Mouse (Mus musculus) v-Abl transformed pro-B cells (cell line): ENCODE measurements around the gene Fam186b.

Source experiments
- in situ Hi-C, 2 experiments: fragments of 400-800 bp; cut with MboI; formaldehyde crosslinking; loops; one replicate each; pipeline ENCODE4 v1.15.1; 2025; ENCODE audit not compliant: unreplicated experiment in 2 of 2

Gene Fam186b

DNA sequence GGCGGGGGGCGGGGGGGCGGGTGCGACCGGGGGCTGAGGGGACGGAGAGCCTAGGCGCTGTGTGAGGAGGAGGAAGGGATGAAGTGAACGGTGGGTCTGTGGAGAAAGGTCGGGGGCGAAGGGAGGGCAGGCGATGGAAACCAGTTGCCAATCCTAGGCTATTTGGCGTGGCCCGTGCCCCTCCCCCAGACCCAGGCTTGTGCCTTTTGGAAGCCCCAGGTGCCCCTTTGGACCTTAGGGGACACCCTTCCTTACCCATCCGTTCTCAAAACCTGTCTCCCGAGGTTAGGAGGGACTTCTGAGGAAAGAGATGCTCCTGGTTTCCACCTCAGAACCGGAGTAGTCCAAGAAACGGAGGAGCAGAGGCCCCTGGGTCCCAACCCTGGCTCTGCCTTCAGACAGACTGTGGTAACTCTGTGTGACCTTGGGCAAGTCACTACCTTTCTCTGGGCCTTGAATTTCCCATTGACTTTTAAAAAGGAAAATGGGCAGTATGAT lies at the start of gene Fam186b:
Gene Fam186b, minus strand, starts transcription at position 405 of the 498 bp plus-strand sequence.
- in situ Hi-C loops: no loop called here

DNA sequence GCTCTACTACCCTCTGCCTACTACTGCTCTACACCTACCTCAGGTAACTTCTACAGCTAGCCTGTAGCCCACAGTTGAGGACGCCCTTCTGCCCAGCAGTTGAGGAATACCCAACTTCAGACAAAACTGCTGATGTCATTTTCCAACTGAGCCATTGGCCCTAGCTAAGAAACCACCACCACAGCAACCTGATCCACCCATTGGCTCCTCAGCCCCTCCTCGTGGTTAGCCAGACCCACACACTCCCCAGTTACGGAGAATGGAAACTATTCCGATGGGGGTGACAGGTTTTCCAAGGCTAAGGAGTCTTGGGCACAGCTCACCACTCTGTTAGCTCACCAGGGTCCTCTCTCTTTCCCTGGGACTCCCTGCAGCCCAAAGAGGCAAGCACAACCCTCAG lies 49.3 kb upstream of the Fam186b start:
- in situ Hi-C loops: no loop called here

DNA sequence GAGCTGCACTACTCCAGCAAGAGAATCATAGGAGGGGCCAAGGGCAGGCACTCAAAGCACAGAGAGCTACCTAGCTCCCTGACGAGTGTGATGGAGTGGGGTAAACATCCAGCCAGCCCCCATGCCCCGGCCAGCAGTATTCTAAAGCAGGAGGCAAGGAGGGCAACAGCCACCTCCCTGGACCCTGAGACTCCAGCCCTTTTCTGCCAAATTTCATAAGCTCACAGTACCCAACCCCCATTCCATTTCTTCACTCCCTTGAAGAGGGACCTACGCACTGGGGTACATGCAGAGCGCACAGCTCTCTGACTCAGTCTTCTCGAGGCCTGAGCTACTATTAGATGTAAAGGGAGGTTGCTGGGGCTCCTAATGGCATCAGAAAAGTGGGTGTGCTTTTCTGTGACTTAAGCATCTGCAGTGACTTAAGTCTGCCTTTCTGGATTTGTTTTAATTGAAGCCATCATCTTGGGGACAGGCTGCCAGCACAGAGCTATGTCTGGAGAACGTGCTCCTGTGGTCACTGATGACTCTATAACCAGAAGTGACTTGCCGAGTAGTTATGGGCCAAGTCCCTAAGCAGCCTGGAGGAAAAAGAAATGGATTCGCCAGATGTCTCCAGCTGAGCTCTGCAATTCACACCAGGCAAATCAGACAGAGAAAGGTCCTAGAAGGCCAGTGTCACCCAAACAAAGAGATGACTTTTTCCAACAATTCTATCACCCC lies 48.6 kb upstream of the Fam186b start:
- in situ Hi-C loops: no loop called here

DNA sequence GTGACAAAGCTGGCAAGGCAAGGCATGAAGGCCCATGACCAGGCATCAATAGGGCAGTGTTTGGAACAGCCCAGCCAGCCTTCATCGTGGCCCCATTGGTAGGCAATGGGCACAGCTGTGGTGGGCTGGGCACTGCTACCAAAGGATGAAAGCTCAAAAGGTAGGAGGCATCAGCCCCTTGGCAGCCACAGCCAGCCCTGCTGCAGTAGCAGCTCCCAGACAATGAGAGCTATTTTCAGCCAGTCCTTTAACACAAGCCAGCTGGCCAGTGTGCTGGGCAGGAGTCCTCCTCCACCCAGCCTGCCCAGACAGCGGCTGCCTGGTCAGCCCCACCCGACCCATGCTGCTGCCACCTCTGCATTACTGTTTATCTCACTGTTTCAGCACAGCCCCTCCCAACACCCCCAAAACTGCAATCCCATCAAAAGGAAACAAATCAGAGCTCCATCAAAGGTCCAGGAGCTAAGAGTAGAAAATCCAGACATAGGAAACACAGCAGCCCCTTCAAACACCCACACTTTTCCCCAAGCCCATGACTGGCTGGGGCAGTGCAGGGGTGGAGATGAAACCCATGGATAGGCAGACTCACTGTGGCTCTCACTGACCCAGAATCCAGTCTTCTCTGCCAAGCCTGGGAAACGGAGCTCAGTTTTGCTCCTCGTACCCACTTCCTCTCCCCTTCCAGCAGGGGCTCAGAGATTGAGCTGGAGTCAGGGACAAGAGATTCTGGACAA lies 47.9 kb upstream of the Fam186b start:
- in situ Hi-C loops: no loop called here

DNA sequence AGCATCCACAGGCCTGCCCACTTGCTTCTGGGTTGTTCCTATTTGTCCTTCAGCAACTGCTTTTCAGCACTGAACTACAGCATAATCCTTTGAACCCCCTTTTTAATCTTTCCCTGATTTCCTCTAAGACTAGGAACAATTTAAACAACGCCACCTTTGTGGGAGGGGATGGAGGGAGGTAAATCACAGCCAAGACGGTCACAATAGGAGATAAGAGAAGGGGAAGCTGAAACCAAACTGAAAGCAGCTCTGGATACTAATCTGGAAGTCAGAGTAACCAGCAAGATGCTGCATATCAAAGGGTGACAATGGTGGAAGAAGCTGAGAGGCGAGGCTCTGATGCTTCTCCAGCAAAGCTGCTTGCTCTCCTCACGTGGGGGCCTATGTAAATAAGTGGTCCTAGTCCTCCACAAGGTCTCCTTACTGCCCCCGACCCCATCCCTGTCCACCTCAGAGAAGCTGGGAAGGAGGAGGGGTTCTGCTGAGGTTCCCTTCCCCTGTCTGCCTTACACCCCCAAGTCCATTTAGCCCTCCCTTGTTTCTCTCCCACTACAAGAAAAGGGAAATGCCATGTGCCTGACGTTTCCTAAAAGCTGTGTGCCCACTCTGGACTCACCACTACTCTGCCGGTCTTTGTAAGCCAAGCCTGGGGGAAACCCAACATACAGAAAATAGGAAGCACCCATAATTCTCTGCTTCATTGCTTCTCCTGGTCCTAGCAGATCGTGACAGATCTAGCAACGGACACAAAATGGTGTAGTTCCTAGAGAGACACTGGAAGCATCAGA lies 46.7 kb upstream of the Fam186b start:
- in situ Hi-C loops: no loop called here

DNA sequence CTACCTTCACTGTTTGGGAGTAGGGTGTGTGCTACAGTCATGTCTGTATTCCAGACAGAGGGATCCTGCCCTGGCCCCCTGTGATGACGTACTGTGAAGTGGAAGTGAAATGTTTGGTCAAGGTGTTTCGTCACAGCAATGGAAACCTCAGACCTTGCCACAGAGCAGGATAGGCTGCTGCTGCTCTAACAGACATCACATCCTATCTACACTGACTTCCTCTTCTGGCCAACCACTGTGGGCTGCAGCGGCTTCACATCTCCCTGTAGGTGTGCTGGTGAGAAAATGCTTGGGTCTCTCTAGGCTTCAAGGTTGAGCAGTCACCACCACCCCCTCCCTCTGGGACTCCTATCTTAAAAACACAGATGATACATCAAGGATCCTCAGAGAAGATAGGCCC lies 45.4 kb upstream of the Fam186b start:
- in situ Hi-C loops: no loop called here

DNA sequence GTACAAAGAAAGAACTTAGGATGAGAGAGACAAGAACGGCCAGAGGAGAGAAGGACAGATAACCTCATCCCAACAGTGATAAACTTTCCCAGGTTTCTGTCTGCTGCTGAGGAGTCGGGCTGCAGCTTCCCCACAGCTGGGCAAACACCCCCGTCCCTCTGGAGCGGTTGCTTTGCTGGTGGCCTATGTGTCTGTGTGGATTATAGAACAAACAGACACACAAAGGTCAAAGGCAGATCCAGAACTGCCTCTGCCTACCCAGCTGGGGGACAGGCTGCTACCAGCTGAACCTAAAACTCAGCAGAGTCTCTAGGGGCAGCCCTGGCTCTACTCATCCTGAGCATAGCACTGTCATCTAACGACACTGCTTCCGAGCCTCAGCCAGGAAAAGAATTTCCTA lies 44.0 kb upstream of the Fam186b start:
- in situ Hi-C loops: no loop called here

DNA sequence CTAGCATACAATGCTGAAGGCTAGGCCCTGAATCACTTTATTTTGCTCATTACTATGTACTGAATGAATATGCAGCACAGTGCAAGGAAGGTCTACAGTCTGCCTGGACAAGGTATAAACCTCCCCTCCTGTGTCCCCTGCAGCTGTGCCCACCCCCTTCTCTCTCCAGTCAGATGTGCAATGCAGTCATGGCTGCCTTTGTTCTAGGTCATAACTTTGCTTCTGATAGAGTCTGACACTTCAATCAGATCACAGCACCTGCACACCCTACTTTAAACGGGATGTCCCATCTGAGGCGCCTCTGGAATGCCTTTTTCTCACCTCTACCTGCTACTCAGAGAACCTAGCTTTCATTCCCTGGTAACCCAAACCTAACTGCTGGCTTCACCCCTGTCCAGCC lies 43.2 kb upstream of the Fam186b start:
- in situ Hi-C loops: no loop called here

DNA sequence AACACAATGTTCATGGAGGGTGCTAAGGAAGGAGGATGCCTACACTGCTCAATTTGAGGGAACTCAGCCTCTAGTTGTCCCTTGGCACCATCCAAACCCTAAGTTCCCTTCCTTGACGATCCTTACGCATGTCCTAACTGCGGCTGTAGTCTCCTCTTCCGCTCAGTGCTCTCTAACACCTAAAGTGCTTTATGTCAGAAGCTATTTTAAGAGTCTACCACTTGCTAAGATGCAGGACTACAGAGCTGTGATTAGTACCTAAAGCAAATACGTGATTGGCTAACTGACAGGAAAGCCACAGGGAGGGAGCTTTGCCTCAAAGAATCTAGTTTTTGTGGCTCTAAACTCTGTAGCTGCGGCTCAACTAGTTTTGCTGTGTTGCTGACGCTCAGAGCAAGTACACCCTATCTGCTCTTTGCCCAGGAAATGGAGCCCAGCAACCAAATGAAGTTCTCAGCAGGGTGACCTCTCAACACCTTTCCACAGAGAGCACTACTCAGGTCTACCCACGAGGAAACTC lies 40.2 kb upstream of the Fam186b start:
- in situ Hi-C loops: no loop called here

DNA sequence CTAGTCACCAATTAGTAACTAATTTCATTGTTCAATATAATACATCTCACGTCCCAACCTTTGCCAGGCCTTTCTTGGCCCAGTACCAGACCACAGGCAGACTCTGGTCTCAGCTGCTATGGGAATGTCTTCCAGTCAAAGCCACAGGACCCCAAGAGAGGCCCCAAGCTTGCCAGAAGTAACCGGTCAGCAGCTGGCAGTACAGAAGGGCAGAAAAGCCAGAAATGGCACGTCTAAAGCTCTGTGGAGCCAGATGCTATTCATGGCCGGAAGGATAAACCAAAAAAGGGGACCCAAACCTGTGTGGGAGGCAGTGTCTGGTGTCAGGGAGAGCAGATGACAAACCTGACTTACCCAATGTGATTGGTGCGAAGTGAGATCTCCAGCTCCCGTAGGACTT lies 38.8 kb upstream of the Fam186b start:
- in situ Hi-C loops: loop anchor here in 1 of 2 experiments (5.0 kb wide), 1 partner anchor 33 kb away; no protein-coding TSS in a partner anchor

DNA sequence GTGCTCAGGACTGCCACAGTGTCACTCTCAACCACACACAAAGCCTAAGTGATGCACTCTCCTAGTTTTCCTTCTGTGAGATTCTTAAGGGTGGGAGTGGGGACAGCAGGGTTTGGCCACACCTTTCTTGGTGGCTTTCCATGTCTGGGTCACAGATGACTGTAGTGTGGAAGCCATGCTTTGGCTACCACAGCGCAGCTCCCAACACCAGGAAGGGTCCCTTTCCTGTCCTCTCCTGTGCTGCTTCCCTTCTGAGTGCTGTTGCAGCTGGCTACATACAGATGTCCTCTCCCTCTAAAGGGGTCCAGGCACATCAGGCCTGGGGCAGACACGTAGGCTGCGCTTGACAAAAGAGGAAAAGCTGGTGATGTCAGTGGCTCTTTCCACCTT lies 38.0 kb upstream of the Fam186b start:
- in situ Hi-C loops: loop anchor here in 1 of 2 experiments (5.0 kb wide), 1 partner anchor 34 kb away; no protein-coding TSS in a partner anchor

DNA sequence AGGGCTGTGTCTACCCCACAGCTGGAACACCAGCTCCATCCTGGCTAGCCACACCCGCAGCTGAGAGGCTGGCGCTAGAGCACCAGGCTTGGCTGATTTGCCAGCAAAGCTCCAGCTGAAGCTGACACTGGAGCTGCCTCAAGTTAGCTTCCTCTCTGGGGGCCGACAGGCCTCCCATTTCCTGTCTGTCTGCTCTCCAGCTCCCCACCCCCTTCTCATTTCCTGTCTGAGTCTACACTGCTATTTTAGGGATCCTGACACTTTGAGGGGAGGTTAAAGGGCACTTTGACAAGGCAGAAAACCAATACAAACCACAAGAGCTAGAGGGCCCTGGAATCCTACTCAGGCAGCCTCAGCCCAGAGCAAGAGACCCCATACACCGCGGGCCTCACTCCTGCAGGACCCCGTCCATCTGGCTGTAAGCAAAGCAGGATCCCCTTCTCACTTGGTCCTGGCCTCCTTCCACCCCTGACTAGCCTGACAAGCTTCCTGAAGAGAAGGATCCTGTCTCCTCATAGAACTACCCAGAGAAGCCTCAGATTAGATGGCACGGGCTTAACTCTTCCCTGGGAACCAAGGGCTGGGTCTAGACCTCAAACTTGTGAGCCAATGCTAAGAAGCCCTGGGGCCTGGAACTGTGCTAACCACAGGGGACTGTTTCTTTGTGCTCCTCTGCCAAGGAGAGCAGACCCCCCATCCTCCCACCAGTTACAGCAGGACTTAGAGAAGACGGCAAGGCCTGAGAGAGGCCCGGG lies 37.4 kb upstream of the Fam186b start:
- in situ Hi-C loops: loop anchor here in 1 of 2 experiments (5.0 kb wide), 1 partner anchor 34 kb away; no protein-coding TSS in a partner anchor

DNA sequence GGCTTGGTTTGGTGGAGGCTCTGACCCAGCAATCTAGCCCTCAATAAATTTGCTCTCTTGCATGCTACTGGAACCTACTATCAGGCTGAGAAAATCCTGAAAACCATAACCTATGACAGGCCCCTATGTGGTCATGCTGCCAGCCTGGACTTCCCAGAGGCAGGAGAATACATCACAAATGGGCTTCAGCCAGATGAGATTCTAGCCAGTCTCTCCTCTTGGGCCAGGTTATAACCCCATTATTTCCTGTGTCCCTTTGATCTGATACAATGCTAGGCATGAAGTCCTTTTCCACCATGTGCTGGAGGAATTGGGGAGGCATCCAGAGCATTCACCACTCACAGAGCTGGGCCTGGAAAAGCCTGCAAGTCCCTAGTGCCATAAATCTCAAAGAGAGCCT lies 36.4 kb upstream of the Fam186b start:
- in situ Hi-C loops: loop anchor here in 1 of 2 experiments (5.0 kb wide), 1 partner anchor 35 kb away; no protein-coding TSS in a partner anchor

DNA sequence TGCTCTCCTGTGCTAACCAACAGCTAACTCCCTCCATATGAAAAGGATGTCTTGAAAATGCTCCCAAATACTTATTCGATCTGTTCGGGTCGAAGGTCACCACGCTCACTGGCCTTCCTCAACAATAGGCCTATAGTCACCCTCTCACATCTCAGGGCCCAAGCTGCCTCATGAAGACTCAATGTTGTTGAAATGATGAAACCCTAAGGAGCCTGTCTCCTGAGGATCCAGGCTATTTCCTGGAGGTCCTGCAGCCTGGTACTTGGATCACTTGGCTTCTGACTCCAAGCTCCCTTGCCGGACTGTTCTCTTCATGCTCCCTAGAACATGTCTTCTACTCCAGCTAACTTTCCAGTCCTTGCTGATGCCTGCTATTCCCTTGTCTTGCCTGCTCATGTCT lies 35.7 kb upstream of the Fam186b start:
- in situ Hi-C loops: loop anchor here in 1 of 2 experiments (5.0 kb wide), 1 partner anchor 36 kb away; no protein-coding TSS in a partner anchor

DNA sequence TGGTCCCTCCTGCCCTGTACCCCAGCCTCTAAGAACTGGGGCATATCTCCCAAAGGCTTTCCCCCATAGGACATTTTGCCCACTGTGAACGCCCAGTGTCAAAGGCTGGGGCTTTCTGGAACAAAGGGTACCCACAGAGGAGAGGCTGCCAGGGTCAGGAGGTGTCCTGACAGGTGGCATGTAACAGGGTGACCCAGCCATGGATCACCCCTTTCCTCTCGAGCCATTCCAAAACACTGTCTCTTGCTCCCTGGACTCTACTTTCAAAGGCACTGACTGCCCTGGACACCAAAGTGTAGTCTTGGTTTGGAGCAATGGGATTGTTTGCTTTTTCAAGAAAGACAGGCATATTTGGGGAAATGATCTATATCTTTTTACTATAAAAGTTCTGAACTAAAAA lies 34.6 kb upstream of the Fam186b start:
- in situ Hi-C loops: loop anchor here in 1 of 2 experiments (5.0 kb wide), 1 partner anchor 37 kb away; no protein-coding TSS in a partner anchor

DNA sequence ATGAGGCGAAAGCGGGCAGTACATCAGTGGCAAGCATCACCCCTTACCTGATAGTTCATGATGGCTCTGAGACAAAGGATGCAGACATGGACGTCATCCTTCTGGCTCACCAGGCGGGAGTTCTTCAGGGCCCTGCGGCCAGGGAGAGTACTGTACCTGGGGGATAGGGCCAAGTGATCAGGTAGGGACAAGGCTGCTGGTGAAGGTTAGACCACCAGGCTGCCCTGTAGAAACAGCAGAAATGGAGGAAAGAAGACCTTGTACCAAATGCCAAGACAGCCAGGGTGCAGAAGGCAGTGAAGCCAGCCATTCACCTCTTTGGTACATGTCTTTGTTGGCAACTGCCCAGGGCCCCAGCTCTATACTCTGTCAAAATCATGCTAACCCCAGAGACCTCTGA lies 32.3 kb upstream of the Fam186b start:
- in situ Hi-C loops: loop anchor here in 1 of 2 experiments (5.0 kb wide), 1 partner anchor 44 kb away; the partner anchor contains the start of gene Fmnl3

DNA sequence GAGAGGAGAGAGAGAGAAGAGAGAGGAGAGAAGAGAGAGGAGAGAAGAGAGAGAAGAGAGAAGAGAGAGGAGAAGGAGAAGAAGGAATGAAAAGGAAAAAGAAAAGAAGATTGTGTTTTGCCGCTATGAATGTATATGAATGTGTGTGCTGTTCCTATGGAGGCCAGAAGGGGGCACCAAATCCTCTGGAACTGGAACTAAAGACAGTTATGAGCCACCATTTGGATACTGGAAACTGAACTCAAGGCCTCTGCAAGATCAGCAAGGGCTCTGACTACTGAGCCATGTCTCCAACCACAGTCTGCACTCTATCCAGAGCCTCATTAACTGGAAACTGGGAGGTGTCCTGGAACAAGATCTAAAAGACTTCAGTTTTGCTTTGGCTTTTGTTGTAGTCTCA lies 31.3 kb upstream of the Fam186b start:
- in situ Hi-C loops: loop anchor here in 1 of 2 experiments (5.0 kb wide), 1 partner anchor 45 kb away; the partner anchor contains the start of gene Fmnl3

DNA sequence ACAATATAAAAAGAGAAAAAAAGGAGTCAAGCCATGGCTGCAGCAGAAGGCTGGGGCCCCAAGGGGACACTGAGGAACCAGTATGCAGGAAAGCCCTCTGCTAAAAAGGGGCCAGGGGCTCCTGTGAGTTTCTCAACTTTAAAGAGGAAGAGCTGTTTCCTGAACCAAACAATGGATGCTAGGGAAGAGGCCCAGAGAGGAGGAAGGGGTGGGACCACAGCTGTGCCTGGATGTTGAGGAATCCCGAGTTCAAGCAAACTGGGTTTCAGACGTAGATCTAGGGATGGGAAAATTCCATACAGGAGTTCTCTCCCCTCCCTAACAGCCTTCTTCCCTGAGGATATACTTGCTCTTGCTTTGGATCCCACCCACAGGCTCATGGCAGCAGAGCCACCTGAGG lies 30.7 kb upstream of the Fam186b start:
- in situ Hi-C loops: loop anchor here in 1 of 2 experiments (5.0 kb wide), 1 partner anchor 46 kb away; the partner anchor contains the start of gene Fmnl3

DNA sequence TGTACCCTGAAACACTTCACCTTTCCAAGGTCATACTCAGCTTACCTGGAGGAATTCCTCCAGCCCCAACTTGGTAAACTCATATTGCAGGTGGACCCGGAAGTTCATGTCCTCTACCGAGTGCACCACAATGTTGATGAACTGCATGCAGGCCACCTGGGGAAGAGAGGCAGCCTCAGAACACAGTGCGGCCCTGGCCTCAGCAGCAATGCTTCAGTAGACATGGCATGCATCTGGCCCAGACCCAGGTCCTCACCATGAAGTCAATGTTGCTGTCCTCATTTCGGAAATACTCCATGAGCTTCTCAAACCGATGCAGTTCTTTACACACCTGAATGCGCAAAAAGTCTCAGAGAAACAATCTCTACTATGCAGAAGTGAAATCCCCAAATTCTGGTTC lies 29.9 kb upstream of the Fam186b start:
- in situ Hi-C loops: loop anchor here in 1 of 2 experiments (5.0 kb wide), 1 partner anchor 47 kb away; the partner anchor contains the start of gene Fmnl3
